Mouse (Mus musculus) midbrain, embryonic 13.5 days (tissue): ENCODE results near the gene Fam184b. TPM values are rescaled to one million over a fixed set of nuclear protein-coding genes. Genes with fewer than 3 reads are reported as not detected.
"Not testable (repeated sequence)": the region's sequence is repeated elsewhere in the genome, so short reads cannot be mapped to it uniquely, and the experiment has no call there.

Source experiments
- ATAC-seq: fragments of 200-750 bp; cut with Nextera tagmentation; 2 replicates; pipeline ENCODE4 v1.8.0; 2017; ENCODE audit warnings: mild to moderate bottlenecking, moderate TSS enrichment, moderate library complexity
- H3K27ac ChIP-seq: fragments of 300-500 bp; sonication (generic); 2 replicates; pipeline ENCODE4 v1.5.1; 2015; ENCODE audit warnings: inconsistent platforms, mild to moderate bottlenecking, moderate library complexity
- H3K27me3 ChIP-seq: fragments of 300-500 bp; sonication (generic); 2 replicates; pipeline ENCODE4 v1.6.1; 2015; ENCODE audit warnings: mild to moderate bottlenecking, inconsistent platforms
- H3K36me3 ChIP-seq: fragments of 300-500 bp; sonication (generic); 2 replicates; pipeline ENCODE4 v1.6.1; 2015; ENCODE audit warnings: mild to moderate bottlenecking, inconsistent platforms
- H3K4me1 ChIP-seq: fragments of 300-500 bp; sonication (generic); replicated peaks from 2 replicates; pipeline ENCODE4 v1.6.1; 2015; ENCODE audit warnings: inconsistent platforms
- H3K4me2 ChIP-seq: fragments of 300-500 bp; sonication (generic); replicated peaks from 2 replicates; pipeline ENCODE4 v1.6.1; 2015; ENCODE audit warnings: moderate library complexity, mild to moderate bottlenecking, inconsistent platforms
- H3K4me3 ChIP-seq: fragments of 300-500 bp; sonication (generic); replicated peaks from 2 replicates; pipeline ENCODE4 v1.5.1; 2015; ENCODE audit warnings: mild to moderate bottlenecking, inconsistent platforms
- H3K9ac ChIP-seq: fragments of 300-500 bp; sonication (generic); replicated peaks from 2 replicates; pipeline ENCODE4 v1.6.1; 2015; ENCODE audit warnings: mild to moderate bottlenecking, inconsistent platforms
- H3K9me3 ChIP-seq: fragments of 300-500 bp; sonication (generic); 2 replicates; pipeline ENCODE4 v1.6.1; 2016; ENCODE audit warnings: mild to moderate bottlenecking, inconsistent platforms
- WGBS: fragments of 180-500 bp; shearing (Covaris S2); methylation state at CpG from one replicate; pipeline ENCODE4 v1.1.7; 2015; 5-methylcytosine and 5-hydroxymethylcytosine counted together
- polyA plus RNA-seq: library from polyadenylated mRNA; unstranded; fragments of >200 nt; fragmentation: Nextera tagmentation; extraction: Ambion mirVana; gene quantifications from 2 replicates; pipeline ENCODE4 v1.2.1, GENCODE M21; 2015

Gene Fam184b
- polyA plus RNA-seq, 1 experiment from 2014 or later: 1.7 TPM

DNA sequence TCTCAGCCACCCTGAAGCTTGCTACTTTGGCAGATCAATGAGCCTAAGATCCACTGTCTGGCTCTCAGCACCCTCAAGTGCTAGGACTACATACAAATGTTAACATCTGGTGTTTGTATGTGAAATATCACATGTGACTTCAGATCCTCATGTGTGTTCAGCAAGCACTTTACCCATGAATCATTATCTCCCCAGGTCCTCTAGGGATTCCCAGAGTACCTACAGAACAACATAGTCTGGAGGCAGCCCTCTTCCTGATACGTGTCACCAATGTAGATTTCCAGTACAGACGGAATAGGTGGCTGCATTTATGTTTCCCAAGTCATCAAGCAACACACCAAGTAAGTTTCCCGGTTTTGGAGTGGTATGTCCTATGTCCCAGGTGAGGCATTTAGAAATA lies 29.4 kb upstream of the Fam184b start:
- Histone ChIP-seq H3K9ac (peak overlapping the region; percentile 85), H3K4me1 (peaks cover 16% of the 10 kb centered on the region), H3K9me3 (no peaks in the 10 kb centered on the region), H3K27me3 (no peaks in the 10 kb centered on the region), H3K27ac (peak overlapping the region; percentile 80), H3K36me3 (no peaks in the 10 kb centered on the region; the same call in 1 of the 2 replicates), H3K4me2 (peak overlapping the region; percentile 97), H3K4me3 (peak overlapping the region; percentile 80)
- ATAC-seq: peak; percentile 10
- 2% methylated on average over 3 of the region's 3 CpGs for WGBS

DNA sequence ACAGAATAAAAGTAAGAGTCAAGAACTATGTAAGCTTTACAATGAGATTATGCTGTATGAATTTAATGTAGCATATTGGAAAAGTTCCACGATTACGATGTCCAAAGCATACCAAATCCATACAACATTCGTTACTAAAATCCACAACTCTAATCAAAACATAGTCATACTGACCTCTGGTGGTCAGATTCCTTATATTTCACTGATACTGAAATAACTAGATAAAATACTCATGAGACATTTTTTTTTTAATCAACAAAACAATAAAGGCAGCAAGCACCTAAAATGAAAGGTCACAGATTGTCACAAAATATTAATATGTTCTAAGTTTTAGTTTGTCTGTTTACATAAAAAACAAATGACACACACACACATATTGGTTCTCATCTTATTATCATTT lies 28.9 kb upstream of the Fam184b start:
- no peaks in the 10 kb centered on the region for H3K9me3 ChIP-seq
- H3K27me3 ChIP-seq: no peaks in the 10 kb centered on the region
- H3K27ac ChIP-seq: no peak overlapping the region
- no peaks in the 10 kb centered on the region; the same call in 1 of the 2 replicates for H3K36me3 ChIP-seq
- no peak for ATAC-seq
- WGBS: 26% methylated on average over 3 of the region's 3 CpGs
- H3K4me3 ChIP-seq: peak overlapping the region; percentile 80; the same call in 1 of the 2 replicates
- H3K4me2 ChIP-seq: peak overlapping the region; percentile 97
- peaks cover 16% of the 10 kb centered on the region for H3K4me1 ChIP-seq
- H3K9ac ChIP-seq: no peak overlapping the region

DNA sequence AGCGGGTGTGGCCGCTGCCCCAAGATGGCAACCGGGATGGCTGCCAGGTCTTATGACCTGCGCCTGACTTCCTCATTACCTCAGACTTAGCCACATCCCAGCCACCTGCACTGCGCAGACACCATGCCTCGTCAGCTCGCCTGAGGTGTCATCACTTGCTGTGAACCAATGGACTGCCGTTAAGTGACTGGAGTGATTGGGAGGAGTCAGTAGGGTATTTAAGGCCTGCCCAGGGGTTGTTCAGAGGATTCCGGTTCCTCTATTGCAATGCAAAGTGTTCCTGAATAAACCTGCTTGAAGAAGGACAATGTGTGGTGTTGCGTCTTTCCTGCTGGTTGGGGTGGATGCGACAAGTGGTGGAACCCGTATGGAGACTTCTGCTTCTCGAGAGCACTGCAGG lies 19.0 kb upstream of the Fam184b start:
- not testable (repeated sequence) for H3K4me2 ChIP-seq, ATAC-seq, H3K4me3 ChIP-seq, H3K27me3 ChIP-seq, H3K36me3 ChIP-seq, H3K27ac ChIP-seq, H3K9me3 ChIP-seq, H3K9ac ChIP-seq, H3K4me1 ChIP-seq
- WGBS: 96% methylated on average over 13 of the region's 13 CpGs

DNA sequence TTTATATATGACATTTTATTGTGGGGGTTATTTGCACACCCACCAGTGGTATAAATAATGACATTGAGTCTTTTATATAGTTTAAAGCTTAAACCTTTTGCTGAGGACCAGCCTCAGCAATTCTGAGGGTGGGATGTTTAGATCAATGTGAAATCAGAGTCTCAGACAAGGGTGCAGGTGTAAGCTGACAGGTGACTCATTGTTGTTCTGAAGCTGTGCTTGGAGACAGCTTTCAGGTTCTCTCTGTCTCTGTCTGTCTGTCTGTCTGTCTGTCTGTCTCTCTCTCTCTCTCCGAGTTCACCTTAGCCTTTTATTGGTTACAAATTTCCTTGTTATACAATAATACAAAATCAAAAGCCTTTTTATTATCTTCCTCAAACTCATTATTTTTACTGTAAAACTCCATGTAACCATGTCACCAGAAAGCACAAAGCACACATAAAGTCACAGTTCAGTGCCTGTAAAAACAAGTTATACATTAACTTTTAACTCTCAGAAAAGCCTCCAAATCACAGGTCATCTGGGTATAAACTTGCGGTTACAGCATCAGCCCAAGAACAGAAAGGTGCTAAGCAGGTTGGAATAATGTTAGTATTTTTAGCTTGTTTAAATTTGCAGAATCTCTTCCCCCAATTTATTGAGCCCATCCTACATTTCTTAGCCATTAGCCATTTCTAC lies 11.8 kb upstream of the Fam184b start:
- Histone ChIP-seq H3K9ac (no peak overlapping the region), H3K36me3 (no peaks in the 10 kb centered on the region), H3K4me2 (no peak overlapping the region), H3K4me1 (no peaks in the 10 kb centered on the region), H3K9me3 (no peaks in the 10 kb centered on the region), H3K27ac (no peak overlapping the region), H3K4me3 (no peak overlapping the region), H3K27me3 (no peaks in the 10 kb centered on the region)
- no peak for ATAC-seq
- WGBS: 94% methylated on average over 2 of the region's 2 CpGs

DNA sequence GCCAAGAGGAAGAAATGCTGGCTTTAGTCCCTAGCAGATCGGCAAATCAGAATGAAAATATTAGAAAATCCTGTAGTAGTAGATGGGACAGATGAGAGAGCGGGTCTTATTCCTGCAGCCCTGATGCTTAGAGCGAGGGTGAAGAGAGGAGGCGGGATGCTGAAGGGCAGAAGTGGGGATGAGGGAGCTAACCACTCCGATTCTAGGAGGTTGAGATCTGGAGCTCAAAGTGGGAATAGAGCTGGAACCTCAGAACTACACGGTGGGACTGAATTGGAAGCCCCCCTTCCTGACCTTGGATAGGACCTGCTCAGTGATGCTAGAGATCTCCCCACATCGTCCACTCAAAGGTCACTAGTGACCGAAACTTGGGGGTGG lies 290 bp upstream of the Fam184b start:
- WGBS: 2% methylated on average over 8 of the region's 8 CpGs
- Histone ChIP-seq H3K4me1 (peaks cover 7% of the 10 kb centered on the region), H3K9me3 (no peaks in the 10 kb centered on the region), H3K36me3 (no peaks in the 10 kb centered on the region), H3K4me2 (peak overlapping the region; percentile 69), H3K27me3 (peaks cover 13% of the 10 kb centered on the region), H3K27ac (no peak overlapping the region), H3K9ac (peak overlapping the region; percentile 64), H3K4me3 (peak overlapping the region; percentile 51)
- peak; percentile 66 for ATAC-seq

DNA sequence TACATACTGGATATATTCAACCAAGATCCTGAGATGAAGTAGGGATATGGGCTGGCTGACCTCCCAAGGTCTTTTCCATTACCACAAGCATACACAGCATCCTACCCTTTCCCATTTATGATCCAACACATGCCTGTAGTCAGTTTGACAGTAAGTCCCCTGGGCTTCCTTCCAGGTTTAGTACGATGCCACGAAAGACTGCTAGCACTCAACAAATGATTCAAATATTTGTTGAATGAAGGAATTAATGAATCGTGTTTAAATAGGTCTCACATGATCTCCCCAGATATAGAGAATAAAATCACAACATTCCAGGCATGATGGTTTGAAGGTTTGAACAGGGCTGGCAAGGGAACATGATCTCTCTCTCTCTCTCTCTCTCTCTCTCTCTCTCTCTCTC lies 1.0 kb downstream of the Fam184b start:
- no peak overlapping the region for H3K27ac ChIP-seq
- 62% methylated on average over 3 of the region's 3 CpGs for WGBS
- H3K9me3 ChIP-seq: no peaks in the 10 kb centered on the region
- ATAC-seq: no peak
- H3K4me1 ChIP-seq: peaks cover 7% of the 10 kb centered on the region
- H3K4me2 ChIP-seq: peak overlapping the region; percentile 69
- no peaks in the 10 kb centered on the region for H3K36me3 ChIP-seq
- no peak overlapping the region for H3K9ac ChIP-seq
- H3K27me3 ChIP-seq: peaks cover 13% of the 10 kb centered on the region
- H3K4me3 ChIP-seq: peak overlapping the region; percentile 51

DNA sequence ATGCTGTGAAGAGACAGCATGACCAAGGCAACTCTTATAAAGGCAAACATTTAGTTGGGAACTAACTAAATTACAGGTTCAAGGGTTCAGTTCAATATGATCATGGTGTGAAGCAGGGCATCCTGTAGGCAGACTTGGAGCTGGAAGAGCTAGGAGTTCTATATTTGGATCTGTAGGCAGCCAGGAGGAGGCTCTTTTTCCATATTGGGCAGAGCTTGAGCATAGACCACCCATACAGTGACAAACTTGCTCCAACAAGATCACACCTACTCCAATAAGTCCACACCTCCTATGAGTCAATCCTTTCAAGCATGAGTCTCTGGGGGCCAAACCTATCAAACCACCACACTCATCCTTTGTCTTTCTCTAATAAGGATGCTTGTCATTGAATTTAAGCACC lies 9.9 kb downstream of the Fam184b start:
- Histone ChIP-seq H3K4me2 (no peak overlapping the region), H3K4me1 (no peaks in the 10 kb centered on the region), H3K27me3 (no peaks in the 10 kb centered on the region), H3K36me3 (no peaks in the 10 kb centered on the region), H3K27ac (no peak overlapping the region), H3K9ac (no peak overlapping the region), H3K9me3 (0 out of 2 replicates have a peak, but pooled peaks cover 3% of the 10 kb centered on the region), H3K4me3 (no peak overlapping the region)
- ATAC-seq: no peak

DNA sequence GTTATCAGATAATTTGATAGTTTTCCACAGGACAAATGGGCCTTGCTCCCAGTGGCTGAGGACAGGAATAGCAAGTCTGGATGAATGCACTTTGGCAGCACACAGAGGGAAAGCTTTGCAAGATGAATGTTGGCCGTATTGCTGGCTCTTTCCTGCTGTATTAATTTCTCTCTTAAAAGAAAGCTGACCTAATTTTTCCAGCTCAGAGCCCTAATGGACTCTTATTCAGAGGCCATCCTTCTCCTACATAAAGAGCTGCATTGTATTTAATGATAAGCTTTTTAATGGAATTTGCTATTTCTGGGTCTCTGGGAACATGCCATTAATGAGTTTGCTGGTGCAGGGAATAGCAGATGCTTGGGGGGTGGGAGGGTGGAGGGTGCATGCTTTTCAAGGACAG lies 11.6 kb downstream of the Fam184b start:
- 0 out of 2 replicates have a peak, but pooled peaks cover 3% of the 10 kb centered on the region for H3K9me3 ChIP-seq
- H3K4me1 ChIP-seq: no peaks in the 10 kb centered on the region
- no peak overlapping the region for H3K4me3 ChIP-seq
- WGBS: 70% methylated on average over 1 of the region's 1 CpGs
- H3K9ac ChIP-seq: no peak overlapping the region
- H3K27me3 ChIP-seq: no peaks in the 10 kb centered on the region
- H3K27ac ChIP-seq: no peak overlapping the region
- H3K36me3 ChIP-seq: no peaks in the 10 kb centered on the region
- no peak overlapping the region for H3K4me2 ChIP-seq
- no peak for ATAC-seq

DNA sequence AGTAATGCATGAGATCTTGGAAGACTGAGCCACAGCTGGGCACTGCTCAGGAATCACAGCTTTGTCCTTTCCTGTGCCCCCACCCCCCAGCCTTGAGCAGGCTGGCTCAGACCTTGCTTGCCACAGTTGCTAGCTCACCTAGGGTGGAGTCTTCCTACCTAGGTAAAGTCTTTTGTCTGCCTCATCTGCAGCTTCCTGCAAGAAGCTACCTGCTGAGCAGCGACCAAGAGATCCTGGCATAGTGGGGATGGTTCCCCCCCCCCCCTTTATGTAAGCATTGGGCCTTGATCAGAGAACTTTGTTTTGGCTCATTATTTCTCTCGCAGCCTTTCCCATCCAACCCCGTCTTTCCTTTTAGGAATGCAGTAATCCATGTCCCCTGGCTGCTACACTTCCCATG lies 17.9 kb downstream of the Fam184b start:
- no peak overlapping the region for H3K4me2 ChIP-seq
- no peak overlapping the region for H3K4me3 ChIP-seq
- H3K27ac ChIP-seq: no peak overlapping the region
- 0 out of 2 replicates have a peak, but pooled peaks cover 3% of the 10 kb centered on the region for H3K9me3 ChIP-seq
- H3K4me1 ChIP-seq: no peaks in the 10 kb centered on the region
- 32% methylated on average over 3 of the region's 3 CpGs for WGBS
- H3K9ac ChIP-seq: no peak overlapping the region
- no peak for ATAC-seq
- no peaks in the 10 kb centered on the region for H3K36me3 ChIP-seq
- no peaks in the 10 kb centered on the region for H3K27me3 ChIP-seq

DNA sequence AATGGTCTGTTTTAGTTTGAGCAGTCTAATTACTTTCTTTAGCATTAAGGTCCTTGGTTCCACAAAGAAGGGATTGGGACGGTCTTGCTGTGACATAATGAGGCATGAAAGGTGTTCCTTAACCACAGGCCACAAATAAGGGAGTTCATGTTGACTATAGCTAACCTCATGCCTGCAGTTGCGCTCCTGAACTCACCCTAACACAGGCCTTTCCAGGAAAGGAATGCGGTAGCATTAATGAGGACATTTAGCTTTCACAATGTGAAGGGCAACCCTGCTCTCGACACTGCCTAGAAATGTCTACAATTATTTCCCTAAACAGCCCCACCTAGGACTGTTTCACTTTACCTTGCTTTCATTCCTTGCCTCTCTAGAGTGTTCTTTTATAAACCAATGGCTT lies 40.4 kb downstream of the Fam184b start:
- Histone ChIP-seq H3K4me3 (no peak overlapping the region), H3K27ac (no peak overlapping the region), H3K4me2 (no peak overlapping the region), H3K27me3 (no peaks in the 10 kb centered on the region), H3K9me3 (no peaks in the 10 kb centered on the region), H3K36me3 (no peaks in the 10 kb centered on the region), H3K9ac (no peak overlapping the region), H3K4me1 (no peaks in the 10 kb centered on the region)
- 69% methylated on average over 4 of the region's 4 CpGs for WGBS
- no peak for ATAC-seq

DNA sequence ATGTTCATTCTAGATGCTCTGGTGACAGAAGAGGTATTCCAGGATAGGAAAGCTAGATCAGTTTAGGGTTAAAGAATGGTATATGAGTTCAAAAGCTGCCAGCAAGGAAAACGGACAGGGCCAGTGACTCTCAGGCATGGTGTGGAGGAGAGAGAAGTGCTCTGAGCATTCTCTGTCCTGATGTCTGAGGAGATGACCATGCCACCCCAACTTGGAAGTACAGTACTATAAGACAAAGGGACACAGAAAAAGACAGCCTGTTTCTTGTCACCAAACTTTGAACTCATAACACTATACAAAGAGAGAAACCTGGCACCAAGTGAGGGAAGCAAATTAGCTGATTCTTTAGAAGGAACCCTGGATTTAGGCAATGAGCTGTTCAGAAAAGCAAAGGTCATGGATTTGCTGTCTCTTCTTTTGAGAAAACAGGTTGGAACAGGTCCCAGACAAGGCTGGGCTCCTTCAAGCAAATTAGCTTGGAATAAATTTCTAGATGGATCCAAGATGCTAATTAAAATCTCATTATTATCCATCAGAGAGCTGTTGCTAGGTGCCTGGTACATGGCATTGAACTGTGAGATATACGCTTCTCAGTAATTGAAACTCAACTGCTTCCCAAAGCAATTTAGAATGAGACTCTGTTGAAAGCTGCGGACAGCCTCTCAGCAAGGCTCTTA lies 43.9 kb downstream of the Fam184b start:
- no peaks in the 10 kb centered on the region for H3K36me3 ChIP-seq
- whole genome bisulfite sequencing: 63% methylated on average over 3 of the region's 3 CpGs
- H3K4me2 ChIP-seq: no peak overlapping the region
- H3K4me1 ChIP-seq: no peaks in the 10 kb centered on the region
- H3K27ac ChIP-seq: no peak overlapping the region
- ATAC-seq: peak; percentile 85
- no peaks in the 10 kb centered on the region for H3K27me3 ChIP-seq
- no peaks in the 10 kb centered on the region for H3K9me3 ChIP-seq
- no peak overlapping the region for H3K9ac ChIP-seq
- H3K4me3 ChIP-seq: no peak overlapping the region

DNA sequence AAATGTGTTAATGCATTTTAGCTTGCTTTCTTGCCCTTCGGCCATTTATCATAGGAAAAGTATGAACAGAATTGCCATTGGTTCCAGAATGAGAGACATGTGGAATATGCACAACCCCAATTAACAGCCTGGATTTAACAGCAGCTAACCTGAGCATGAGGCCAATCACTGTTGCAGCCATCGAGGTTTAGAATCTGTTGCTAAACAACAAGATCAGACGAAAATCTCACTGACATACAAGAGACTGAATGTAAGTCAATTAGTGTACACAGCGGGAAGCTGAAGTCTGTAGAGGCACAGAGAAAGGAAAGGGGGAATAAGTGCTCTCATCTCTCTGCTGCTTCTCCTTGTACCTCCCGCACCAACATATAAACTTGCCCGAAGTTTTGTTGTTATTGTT lies 46.1 kb downstream of the Fam184b start:
- no peaks in the 10 kb centered on the region for H3K27me3 ChIP-seq
- H3K9me3 ChIP-seq: no peaks in the 10 kb centered on the region
- H3K36me3 ChIP-seq: no peaks in the 10 kb centered on the region
- no peak overlapping the region for H3K4me2 ChIP-seq
- H3K9ac ChIP-seq: no peak overlapping the region
- H3K4me3 ChIP-seq: no peak overlapping the region
- H3K4me1 ChIP-seq: no peaks in the 10 kb centered on the region
- no peak overlapping the region for H3K27ac ChIP-seq
- no peak for ATAC-seq
- WGBS: 68% methylated on average over 6 of the region's 6 CpGs
